9 mouse cellular contexts compared by ENCODE assay signal in the genomic region with DNA sequence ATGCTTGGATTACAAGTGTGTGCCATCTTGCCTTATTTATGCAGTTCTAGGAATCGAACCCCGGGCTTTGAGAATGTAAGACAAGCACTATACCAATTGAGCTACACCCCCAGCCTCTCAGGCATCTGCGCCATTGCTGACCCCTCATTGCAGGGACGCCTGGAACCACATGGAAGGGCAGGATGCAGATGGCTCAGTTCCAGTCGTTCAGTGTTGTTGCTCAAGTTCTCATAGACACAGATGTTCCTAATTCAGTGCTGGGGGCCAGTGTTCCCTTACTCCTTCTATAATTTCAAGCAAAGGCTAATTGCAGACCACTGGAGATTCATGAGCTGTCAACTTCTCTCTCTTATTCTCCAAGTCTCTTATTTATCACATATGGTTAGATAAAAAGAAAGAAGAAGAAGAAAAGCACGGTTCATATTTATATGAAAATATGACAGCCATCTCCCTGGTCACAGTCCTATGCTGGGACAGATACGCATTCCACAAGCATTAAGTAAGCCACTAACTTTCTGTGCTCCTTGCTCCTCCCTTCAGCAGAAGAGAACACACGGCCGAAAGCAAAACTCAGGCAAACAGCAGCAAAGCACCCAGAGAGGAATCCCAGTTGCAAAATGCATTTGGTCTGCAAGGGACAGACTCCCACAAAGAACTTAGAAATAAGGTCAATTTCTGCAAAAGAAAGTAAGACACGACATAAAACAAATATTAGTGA. TPM values are rescaled to one million over a fixed set of nuclear protein-coding genes. Genes with fewer than 3 reads are reported as not detected.
DNase-seq lines count a peak whose midpoint lies in the region; ATAC-seq lines count a peak whose summit lies in the region.
"Had no signal": no experiment of that assay in that cellular context is flagged by ENCODE, and none has a peak within 500 bp of the region (broad histone marks: within the 10 kb centered on the region; RNA-seq: fewer than 3 reads in every experiment).

No protein-coding gene starts in this region.

- intact Hi-C loops in gastrocnemius, postnatal 14 days (cut with DNase I; ENCODE audit: low total_unique reads): no loop called here
- intact Hi-C loops in gastrocnemius, postnatal 36 days (cut with DNase I): no loop called here

- H3K36me3 ChIP-seq in midbrain, embryonic 11.5 days (ENCODE audit: control insufficient read depth, insufficient read depth, low read length): no peaks in the 10 kb centered on the region

- H3K4me2 ChIP-seq in midbrain, embryonic 11.5 days: no peak overlapping the region

- H3K4me3 ChIP-seq in midbrain, embryonic 11.5 days (ENCODE audit: low read depth, low read length): no peak overlapping the region

- H3K9me3 ChIP-seq in midbrain, embryonic 11.5 days (ENCODE audit: control insufficient read depth, low read length): no peaks in the 10 kb centered on the region

- ATAC-seq in activated CD4-positive, CD25-positive, alpha-beta regulatory T cell, adult 4 months: no peak
- ATAC-seq in midbrain, embryonic 11.5 days (ENCODE audit: low FRiP score): no peak

- no peak overlapping the region for H3K9ac ChIP-seq in midbrain, embryonic 11.5 days (ENCODE audit: low read length)

- no peaks in the 10 kb centered on the region for H3K27me3 ChIP-seq in midbrain, embryonic 11.5 days (ENCODE audit: control insufficient read depth, insufficient read depth, low read length)

- no peaks in the 10 kb centered on the region for H3K4me1 ChIP-seq in midbrain, embryonic 11.5 days (ENCODE audit: control insufficient read depth, insufficient read depth, low read length)

- WGBS in midbrain, embryonic 11.5 days: 80% methylated on average over 10 of the region's 10 CpGs

- DNase-seq in gastrocnemius, postnatal 14 days: peak; percentile 34
- no peak for DNase-seq in gastrocnemius, postnatal 36 days
- DNase-seq in forelimb bud, embryonic 11.5 days (ENCODE audit: low read depth, low spot score): peak; percentile 48
- DNase-seq in kidney, postnatal 25 days: peak; percentile 41 to 50
- peak; percentile 48 to 74 for DNase-seq in lung, postnatal 4 days
- no peak for DNase-seq in right cerebral cortex, postnatal 14 days
- no peak for DNase-seq in midbrain, embryonic 11.5 days (ENCODE audit: low spot score, missing footprints)
- DNase-seq: cerebellum, postnatal 36 days had no signal

- no peak overlapping the region for H3K27ac ChIP-seq in midbrain, embryonic 11.5 days (ENCODE audit: low read depth, low read length)

RNA-seq across cellular contexts. Expression of gene Crtc3, which starts 22.3 kb away (rescaled TPM):
- total RNA-seq in gastrocnemius, postnatal 14 days (2021): 10 to 100 TPM; 14.7 to 15.3 TPM
- total RNA-seq in gastrocnemius, postnatal 36 days (2021): 10 to 100 TPM; 10.2 to 10.3 TPM
- 10 to 100 TPM; 16.6 to 17.1 TPM for polyA plus RNA-seq in activated CD4-positive, CD25-positive, alpha-beta regulatory T cell, adult 4 months (2017; shearing (Covaris generic))
- 7.9 and 9.2 TPM in 2 replicates for polyA plus RNA-seq in midbrain, embryonic 11.5 days (2014; fragmentation: Nextera tagmentation; extraction: Ambion mirVana)

Comparison
In these comparisons a context has a peak if more than half of its experiments do, and no peak if none do; other contexts are left out.
1. DNase-seq: peak in gastrocnemius, postnatal 14 days (single experiment), forelimb bud, embryonic 11.5 days (single experiment), kidney, postnatal 25 days (2 of 2) and lung, postnatal 4 days (2 of 2); none in gastrocnemius, postnatal 36 days (0 of 2), right cerebral cortex, postnatal 14 days (single experiment) and midbrain, embryonic 11.5 days (single experiment).